Mouse (Mus musculus) common myeloid progenitor, adult 5-6 weeks (primary cell): Measurements from ENCODE around the gene H6pd. TPM values are rescaled to one million over a fixed set of nuclear protein-coding genes. Genes with fewer than 3 reads are reported as not detected.

ENCODE experiments used
- ATAC-seq: replicated peaks from 2 replicates; pipeline ENCODE4 v1.8.0; 2016; ENCODE audit warnings: low read depth, mild to moderate bottlenecking, moderate TSS enrichment, inconsistent platforms; ENCODE audit not compliant: poor library complexity, severe bottlenecking
- total RNA-seq: library from RNA; stranded (forward); fragments of 200-1000, 187-1606 nt; gene quantifications from 2 replicates; pipeline ENCODE4 v1.2.3, GENCODE M21; 2017

H6pd gene
- total RNA-seq, 1 experiment from 2014 or later, result 19.5 TPM

DNA sequence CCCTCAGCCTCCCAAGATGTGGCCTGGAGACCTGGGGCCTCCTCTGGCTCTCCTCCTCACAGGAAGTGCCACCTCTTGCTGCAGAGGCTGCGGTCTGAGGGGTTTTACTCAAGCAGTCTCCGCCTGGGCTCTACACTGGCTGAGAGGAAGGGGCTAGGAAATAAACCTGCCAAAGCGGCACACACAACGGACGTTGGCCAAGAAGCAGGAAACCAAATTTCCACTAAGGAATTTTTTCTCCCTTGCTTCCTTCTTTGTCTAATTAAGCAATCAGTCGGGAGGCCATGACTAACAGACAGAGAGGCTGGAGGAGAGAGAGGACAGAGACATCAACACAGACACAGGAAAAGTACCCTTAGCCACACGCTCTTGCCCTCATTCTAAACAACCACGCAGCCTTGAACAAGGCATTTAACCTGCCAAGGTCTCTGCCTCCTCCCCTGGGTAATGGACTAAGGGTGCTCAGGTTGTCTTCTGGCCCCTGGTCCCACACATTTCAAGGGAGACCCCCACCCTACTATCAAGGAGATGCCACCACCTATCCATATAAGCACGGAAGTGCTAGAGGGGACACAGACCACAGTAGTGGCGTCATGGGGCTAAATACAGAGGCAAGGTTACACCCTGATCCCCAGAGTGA, 7.5 kb downstream of the H6pd start:
- peak; percentile 87 for ATAC-seq

DNA sequence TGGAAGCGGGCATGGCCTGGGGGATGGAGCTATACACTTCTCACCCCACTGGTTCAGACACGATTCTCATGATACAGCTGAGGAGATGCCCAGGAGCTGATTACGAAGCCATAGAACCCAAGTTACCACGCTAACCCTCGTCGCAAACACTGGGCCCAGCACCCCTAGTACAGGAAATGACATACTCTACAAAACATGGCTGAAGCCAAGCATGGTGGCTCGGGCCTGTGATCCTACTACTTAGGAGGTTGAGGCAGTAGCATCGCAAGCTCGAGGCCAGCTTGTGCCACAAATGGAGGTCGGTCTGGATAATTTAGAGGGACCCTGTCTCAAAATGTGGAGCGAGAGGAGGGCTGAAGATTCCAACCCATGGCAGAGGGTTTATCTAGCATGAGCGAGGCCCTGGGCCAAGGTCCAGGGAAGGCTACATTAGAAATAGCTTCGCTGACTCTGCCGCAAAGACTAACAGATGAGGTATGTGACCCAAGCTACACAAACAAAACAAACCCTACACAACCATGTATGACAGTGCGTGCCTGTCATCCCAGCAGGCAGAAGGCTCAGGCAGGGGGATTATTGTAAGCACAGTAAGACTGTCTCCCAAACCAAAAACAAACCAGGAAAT, 8.8 kb downstream of the H6pd start:
- ATAC-seq, result no peak

DNA sequence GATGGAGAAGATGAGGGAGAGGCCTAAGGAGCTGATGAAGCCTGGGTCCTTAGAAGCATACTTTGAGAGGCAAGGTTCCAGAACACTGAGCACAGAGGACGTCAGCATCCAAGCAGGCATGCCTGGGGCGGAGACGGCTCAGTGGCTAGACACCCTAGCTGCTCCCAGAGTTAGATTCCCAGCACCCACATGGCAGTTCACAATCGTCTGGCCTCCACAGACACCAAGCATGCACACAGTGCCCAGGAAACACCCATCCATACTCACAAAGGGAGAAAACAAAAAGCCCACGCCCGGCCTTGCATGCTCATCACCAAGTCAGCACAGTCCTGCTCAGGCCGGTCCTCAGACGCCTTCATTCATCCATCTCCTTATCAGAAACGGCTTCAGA, 9.3 kb downstream of the H6pd start:
- no peak for ATAC-seq

GRCm38 (mm10) chr4:149998786-149999509, 9.9 kb downstream of the H6pd start:
- no peak for ATAC-seq

GRCm38 (mm10) chr4:149997999-149998398, 10.8 kb downstream of the H6pd start:
- no peak for ATAC-seq

GRCm38 (mm10) chr4:149996440-149996839, 12.4 kb downstream of the H6pd start:
- no peak for ATAC-seq

GRCm38 (mm10) chr4:149995911-149996310, 12.9 kb downstream of the H6pd start:
- no peak for ATAC-seq

GRCm38 (mm10) chr4:149994218-149994617, 14.6 kb downstream of the H6pd start:
- ATAC-seq, result no peak

GRCm38 (mm10) chr4:149992670-149993032, 16.2 kb downstream of the H6pd start:
- no peak for ATAC-seq

DNA sequence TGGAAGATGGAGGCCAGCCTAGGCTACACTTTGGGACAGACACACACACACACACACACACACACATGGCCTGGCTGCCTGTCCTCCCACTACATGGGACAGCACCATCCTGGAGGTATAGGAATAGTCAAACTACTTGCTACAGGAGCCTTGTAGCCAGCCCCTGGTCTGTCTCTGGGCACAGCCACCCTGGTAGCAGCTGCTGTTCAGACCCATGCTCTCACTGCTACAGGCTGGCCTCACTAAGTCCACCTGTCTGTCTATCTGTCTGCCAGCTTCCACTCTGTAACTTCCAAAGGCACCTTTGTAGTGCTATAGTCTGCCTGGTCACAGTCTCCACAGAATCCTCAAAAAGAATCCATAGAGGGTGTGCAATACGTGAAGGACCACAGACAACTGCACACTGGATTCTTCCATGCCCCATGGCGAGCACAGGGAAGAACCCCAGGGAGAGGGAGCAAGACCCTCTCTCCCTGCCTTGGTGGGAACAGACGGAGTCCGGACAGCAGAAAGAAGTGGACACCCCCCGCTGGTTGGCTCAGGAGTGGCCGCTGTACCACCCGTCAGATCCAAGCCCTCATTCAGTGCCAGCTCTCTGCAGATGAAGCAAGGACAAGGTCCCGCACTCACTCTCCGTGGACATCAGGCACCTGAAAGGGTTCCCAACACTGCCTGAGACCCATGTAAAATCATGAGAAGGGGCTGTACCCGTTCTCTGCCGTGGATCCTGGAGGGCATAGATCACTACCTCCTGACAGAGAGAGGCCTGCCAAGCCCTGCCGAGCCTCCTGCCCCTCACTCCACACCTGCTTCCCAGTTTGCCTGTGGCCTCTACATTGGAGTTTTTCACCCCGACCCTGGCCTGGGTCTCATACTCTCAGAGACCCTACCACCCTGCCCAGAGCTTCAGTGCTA, 16.8 kb downstream of the H6pd start:
- ATAC-seq, result no peak

DNA sequence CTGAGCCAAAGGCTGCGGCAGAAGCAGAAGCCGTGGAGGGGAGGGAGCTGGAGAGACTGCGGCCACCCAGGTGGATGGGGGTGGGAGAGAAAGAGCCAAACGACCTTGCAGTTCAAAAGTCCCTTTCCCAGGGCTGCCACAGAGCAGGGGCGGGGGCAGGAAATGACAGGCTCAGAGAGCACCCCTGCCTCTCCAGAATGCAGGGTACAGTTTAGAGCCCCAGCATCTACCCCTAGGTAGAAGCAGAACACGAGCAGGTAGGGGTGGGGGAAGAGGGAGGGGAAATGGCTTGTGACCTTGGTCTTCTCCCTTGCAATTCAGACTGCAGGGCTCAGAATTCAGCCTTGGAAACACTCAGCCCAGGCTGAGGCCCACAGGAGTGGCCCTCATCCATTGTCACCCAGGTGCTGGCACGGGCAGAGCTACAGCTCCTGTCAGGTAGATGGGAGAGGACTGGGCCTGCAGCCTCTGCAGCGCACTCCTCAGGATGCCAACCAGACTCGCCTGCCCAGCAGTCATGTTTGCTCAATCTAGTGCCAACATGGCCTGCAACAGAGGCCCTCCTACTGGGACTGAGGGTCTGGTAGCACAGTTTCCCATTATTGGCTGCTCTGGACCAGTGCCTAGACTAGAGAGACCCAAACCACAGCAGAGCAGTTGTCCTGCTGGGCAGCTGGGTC, 17.7 kb downstream of the H6pd start:
- no peak for ATAC-seq

- no peak for ATAC-seq
Measured at GRCm38 (mm10) chr4:149990212-149990953, 18.4 kb downstream of the H6pd start.

- ATAC-seq, result peak; percentile 91
Measured at GRCm38 (mm10) chr4:149988931-149989556, 19.8 kb downstream of the H6pd start.

DNA sequence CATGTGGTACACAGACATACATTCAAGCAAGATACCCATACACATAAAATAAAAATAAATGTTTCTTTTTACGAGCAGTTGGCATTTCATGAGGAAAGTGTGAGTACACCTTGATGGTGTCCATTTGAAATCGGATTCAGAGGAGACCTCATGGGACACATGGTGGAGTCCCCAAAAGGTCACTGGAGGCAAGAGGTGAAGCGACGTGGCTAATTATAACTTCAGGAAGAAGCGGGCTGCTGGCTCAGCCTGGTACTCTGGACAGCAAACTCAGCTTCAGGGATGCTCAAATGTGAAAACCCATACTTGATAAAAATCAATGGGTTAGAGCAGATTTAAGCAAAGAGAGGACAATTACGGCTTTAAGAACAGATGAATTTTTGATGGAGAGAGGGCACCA, 20.5 kb downstream of the H6pd start:
- ATAC-seq, result no peak

- no peak for ATAC-seq
Measured at GRCm38 (mm10) chr4:149986671-149987417, 22.0 kb downstream of the H6pd start.

DNA sequence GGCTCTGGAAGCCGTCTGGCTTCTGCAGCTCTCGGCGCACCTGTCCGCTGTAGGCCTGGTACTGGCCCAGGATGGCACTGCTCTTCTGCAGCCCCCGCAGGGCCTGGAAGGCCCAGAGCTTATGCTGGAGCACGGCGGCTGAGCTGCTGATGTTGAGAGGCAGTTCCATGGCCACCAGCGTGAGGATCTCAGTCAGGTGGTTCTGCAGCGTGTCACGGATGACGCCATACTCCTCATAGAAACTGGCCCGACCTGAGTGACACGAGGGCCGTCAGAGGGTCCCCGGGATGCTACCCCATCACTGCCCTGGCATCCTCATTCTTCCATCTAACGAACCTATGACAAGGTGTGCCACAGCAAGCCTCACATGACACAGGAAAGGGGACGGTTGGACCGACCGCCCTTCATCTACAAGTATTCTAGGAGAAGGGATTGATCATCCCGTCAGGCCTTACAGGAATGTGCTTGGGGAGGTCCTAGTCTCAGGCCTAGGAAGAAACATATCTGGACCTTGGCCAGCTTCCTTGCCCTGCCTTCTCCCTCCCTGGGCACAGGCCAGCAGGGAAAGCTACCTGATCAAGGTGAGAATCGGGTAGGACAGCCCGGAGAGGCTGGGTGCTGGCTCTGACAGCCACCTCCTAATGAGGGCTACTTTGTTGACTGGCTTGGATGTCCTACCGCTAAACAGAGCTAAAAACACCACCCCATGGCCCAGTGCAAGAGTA, 24.7 kb downstream of the H6pd start:
- no peak for ATAC-seq

DNA sequence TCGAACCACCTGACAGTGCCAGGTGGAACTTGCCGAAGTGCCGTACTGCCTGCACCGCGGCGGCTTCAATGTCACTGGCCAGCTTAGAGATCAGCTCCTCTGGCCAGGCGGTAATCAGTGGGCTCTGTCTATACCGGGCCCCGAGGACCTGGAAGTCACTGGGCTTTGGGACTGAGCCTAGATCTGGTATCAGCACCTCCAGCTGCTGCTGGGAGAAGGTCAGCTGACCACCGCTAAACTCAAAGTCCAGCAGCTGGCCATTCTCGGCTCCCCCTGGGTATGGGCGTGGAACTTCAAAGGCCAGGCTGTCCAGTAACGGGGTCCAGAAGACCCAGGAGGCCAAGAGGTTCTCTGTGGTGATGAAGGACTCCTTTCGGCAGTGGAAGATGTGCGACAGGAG, 26.7 kb downstream of the H6pd start:
- no peak for ATAC-seq
